Mouse (Mus musculus) retina, adult 2 months (tissue): ENCODE measurements around the gene Ascc1.

Experiments
- DNase-seq: peaks from one replicate; pipeline ENCODE4 v3.0.0-alpha.2; 2012; ENCODE audit warnings: low read depth, low spot score

Ascc1 gene

DNA sequence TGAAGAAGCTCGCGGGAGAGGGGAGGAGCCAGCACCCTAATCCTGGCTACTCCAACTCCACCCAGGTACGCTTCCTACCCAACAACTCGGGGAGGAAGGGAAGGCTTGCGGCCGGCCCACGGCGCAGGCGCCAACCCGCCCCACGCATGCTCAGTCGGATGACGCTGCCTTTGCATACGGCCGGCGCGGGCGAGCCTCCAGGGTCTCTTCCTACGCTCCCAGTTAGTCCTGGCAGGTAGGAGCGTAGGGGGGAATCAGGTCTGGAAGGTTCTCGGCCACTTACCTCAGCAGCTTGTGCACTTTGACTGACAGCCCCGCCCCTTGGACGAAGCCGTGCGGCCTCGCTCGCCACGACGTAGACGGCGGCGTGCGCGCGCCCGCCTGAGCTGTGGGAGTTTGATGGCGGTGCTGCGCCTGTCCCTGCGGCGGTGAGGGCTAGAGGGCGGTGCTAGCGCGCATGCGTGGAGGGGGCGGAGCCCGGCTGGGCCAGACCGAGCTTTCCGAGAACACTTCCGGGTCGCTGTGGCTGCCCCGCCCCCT is at the start of gene Ascc1, which contains the start of gene Anapc16:
TSS of gene Ascc1 (plus strand) at position 133 of the 540 bp plus-strand sequence.
TSS of gene Anapc16 (minus strand) at position 463 of the 540 bp plus-strand sequence.
- DNase-seq: peak; percentile 96

DNA sequence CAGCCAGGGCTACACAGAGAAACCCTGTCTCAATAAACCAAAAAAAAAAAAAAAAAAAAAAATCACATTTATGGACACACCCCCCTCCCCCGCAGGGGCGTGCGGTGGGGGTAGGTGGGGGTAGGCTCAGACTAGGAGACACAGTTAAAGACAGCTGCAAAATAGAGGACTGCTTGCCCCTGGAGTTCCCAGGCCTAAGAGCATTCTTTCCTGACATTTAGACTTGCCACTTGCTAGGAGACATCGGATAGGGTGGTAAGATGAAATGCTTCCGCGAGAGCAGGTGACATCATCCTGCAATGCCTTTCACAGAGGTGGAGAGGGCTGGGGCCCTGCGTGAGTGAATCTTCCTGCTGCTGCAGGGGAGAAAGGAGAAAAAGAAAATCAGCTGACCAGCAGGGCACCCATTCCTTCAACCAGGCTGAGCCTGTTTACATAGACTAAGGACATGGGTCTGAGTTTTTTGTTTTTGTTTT is 49.0 kb upstream of the Ascc1 start:
- no peak for DNase-seq

DNA sequence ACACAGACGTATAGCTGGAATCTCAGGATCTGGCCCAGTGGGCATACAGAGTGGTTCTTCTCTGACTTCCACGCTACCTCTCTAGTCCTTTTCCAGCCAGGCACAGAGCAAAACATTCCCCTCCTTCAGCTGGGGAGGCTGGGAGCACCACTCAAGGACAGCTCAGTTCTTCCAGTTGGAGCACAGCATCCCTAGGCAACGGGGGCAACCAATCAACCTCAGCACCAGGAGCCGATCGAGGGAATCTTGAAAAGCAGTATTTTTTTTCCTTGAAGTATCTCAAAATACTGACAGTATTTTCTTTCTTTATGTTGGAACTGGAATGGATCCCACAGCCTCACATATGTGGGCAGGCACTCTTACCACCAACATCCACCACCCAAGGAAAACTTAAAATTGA is 45.9 kb upstream of the Ascc1 start:
- DNase-seq: no peak

GRCm38 (mm10) chr10:59957171-59958149 is 45.1 kb upstream of the Ascc1 start:
- DNase-seq: no peak

DNA sequence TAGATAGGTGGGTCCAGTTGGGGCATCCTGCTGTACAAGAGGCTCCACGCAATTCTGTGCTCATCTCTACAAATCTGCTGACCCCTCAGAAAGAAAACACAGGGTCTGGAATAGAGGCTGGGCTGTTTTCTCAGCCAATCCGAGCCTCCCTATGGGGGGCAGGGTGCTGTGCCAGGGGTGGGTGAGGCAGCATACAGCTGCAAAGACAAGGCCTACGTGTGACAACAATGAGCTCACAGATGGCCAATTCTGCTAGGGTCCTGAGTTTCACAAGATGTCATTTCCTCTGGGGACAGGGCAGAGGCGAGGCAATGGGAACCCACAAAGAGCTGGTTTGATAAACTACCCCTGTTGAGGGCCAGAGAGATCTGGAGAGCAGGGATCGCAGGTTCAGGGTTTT is 44.1 kb upstream of the Ascc1 start:
- no peak for DNase-seq

DNA sequence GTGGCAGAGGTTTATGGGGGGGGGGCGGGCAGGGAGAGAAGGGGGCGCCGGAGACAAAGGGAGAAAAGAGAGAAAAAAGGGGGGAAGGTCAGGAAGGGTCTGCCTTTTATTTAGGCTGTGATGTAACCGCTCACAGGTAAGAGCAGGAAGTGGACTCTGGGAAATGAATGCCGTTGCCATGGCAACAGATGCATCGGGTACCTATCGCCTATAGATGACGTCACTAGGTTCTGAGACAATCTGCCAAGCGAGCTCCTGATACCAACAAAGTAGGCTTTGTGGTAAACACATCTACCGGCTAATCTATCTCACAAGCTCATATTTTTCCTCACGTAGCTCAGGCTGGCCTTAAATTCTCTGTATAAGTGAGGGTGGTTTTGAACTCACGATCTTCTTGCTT is 43.1 kb upstream of the Ascc1 start:
- DNase-seq: no peak

DNA sequence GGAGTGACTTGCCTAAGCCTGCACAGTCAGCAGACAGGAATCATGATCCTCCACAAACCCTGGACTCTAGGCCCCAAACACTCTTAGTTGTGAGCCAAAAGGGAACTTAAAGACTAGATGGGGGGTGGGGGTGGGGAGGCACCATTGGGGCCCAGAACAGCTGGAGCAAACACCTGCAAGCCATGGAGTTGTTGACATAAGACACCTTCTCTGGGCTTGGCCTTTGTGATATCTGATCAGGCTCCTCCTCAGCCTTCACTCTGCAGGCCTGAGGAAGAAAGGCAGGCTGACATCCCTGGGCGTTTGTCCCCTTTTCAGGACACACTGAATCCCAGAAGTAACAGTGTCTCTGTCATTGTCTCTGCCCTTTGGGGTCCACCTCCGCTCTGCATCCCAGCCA is 39.0 kb upstream of the Ascc1 start:
- DNase-seq: no peak

DNA sequence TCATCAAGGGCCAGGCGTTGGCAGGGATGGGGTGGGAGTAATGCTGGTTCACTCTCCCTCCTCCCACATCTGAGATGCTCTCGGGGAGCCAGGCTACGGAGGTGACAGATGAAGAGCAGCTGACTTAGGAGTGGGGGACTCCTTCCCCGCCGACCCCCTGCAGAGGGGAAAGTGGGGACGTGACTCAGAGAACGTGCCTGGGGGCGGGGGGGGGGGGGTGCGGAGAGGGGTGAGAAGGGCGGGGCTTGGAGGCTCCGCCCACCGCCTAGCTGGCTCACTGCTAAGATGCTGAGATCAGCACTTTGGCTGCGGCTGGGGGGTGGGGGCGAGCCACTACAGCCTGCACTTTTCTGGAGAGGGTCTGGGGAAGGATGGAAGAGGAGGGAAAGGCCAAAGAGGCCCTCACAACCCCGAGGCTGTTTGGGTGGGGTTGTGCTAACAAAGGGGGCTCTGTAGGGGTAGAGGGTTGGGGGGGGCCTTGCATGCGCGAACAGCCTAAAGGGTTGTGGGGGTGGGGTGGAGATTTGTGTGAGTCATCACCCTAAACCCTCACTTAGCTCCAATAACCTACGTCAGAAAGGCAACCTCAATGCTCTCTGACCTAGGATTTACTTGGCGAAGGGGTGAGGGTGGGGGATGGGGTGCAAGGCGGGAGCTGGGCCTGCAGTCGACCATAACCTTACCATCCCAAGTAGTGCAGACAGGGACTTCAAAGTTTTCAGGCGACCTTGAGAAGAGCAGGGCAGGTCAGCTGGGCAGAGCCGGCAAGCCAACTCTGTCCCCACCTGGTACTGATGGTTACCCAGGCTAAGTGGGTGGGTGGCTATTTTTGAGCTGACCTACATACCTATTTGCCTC is 37.9 kb upstream of the Ascc1 start:
- DNase-seq: no peak

DNA sequence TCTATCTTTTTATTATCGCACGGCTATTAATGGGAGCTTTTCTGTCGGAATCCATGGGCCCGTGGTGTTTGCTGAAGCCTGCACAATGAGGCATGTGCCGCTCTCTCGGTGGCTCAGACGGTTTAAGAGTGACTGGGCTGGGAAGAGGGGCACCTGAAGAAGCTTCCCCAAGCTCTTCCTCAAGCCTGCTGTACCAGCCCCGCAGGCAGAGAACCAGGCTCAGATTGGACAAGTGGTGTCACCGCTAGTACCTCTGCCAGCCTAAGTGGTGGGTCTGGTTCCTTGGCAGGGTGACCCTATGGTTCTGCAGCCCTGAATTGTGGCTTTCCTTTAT is 37.3 kb upstream of the Ascc1 start:
- DNase-seq: no peak

- DNase-seq: no peak
These were observed 36.8 kb upstream of the Ascc1 start for GRCm38 (mm10) chr10:59965788-59966187.

DNA sequence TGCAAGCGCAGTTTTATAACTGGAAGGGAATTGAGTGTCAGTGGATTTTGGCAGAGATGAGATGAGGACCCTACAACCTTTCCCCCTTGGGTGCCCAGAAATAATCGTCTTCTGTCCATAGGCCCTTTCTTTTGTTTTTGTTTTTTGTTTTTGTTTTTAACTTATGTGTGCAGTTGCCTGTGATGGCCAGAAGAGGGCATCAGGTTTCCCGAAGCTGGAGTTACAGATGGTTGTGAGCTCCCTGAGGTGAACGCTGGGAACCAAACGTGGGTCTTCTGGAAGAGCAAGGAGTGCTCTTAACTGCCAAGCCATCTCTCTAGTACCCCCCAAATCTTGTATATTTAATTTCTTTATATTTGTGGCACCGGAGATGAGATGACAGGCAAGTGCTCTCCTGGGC is 35.9 kb upstream of the Ascc1 start:
- no peak for DNase-seq

DNA sequence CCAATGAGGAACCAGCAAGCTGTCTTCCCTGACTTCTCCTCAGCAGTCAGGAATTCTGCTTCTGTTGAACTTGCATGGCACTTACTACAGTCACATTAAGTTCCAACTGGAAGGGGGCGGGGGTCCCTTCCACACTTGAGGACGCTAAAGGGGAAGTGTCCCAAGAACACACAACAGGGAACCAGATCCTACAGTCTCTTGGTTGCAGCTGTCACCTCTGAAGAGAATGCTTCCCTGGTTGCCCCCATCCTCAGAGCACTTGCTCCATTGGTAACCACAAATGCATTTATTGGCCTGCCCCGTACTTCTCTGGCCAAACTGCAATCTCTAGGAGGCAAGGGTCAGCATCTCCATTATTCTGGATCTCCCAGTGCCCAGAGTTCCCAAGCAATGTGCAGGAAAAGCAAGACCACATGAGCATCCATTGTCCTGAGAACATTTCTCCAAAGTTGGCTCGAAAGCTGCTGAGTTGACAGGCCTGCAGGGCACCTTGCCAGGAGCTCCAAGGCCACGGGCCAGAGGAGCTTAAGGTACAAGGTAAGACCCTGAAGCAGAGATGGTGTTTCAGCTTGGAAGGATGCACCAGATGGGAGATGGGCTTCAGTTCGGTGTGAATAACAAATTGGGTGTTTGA is 35.2 kb upstream of the Ascc1 start:
- DNase-seq: no peak

DNA sequence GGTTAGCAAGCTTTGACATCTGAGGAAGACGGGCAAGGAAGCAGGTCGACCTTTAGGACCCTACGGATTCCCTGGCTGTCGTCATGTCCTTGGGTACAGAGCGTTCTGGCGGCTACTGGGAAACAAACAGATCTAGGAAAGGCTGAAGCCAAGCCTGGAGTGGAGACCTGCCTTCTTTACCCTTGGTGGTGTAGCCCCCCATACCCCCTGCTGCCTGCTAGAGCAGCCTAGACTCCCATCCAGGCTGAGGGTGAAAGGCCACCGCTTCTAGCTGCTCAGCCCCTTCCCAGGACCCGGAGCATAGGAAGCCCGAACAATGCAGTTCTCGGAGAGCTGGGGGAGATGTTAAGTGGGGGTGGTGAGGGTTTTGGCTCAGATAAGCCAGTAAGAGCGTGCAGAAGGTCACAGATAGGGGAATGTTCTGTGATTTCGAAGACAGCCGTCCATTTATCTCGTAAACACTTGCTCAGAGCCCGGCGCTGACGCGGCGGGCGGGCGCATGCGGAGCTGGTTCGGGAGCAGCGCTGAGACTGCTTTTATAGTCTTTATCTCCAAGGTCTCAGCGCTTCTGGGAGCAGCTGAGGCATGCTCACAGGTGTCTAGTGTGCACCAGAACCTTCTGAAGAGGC is 32.7 kb upstream of the Ascc1 start:
- DNase-seq: no peak

- DNase-seq: no peak
These were observed 32.0 kb upstream of the Ascc1 start for GRCm38 (mm10) chr10:59970450-59971062.

GRCm38 (mm10) chr10:59971813-59972212 is 30.8 kb upstream of the Ascc1 start:
- DNase-seq: no peak

GRCm38 (mm10) chr10:59972534-59972933 is 30.1 kb upstream of the Ascc1 start:
- DNase-seq: no peak

DNA sequence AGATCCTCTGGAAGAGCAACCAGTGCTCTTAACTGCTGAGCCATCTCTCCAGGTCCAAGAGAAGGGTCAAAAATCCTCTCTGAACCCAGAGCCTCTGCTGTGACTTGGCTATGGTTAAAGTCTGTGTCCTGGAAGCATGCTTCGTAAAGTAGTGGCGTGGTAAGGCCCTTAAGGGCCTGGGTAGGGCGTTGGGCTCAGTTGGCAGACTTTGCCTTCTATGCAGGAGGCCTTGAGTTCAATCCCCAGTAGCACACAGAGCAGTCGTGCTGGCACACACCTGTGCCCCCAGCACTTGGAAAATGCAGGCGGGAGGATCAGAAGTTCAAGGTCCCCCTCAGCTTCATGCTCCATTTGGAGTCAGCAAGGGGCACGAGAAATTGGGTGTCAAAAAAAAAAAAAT is 29.6 kb upstream of the Ascc1 start:
- DNase-seq: no peak

- DNase-seq: no peak
These were observed 29.2 kb upstream of the Ascc1 start for GRCm38 (mm10) chr10:59973400-59973799.

DNA sequence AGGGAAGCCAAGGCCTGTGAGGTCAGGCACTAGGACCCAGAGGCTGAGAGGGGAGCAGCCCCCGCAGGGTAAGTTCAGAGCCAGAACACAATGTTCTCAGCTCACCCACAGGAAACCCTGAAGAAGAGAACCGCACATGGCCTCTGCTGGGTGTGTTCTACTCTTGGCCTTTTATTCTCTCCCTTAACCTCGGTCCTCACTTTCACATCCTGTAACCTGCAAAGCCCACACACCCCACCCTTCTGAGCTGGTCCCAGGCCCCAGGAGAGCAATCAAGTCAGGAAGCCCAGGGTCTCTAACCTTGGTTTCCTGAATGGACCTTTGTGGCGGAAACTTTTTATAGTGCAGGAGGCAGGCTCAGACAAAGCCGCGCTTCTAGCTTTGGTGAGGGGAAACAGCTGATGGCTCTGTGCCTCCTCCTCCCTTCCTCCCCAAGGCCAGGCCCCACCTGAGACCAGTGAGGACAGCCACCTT is 28.4 kb upstream of the Ascc1 start:
- DNase-seq: no peak

- DNase-seq: no peak
These were observed 27.8 kb upstream of the Ascc1 start for GRCm38 (mm10) chr10:59974786-59975185.

GRCm38 (mm10) chr10:59977141-59977540 is 25.5 kb upstream of the Ascc1 start:
- DNase-seq: no peak
